Mouse (Mus musculus): ENCODE data around the gene Rab8b.
"Not testable (repeated sequence)": the region's sequence is repeated elsewhere in the genome, so short reads cannot be mapped to it uniquely, and the experiment has no call there.

Gene Rab8b

DNA sequence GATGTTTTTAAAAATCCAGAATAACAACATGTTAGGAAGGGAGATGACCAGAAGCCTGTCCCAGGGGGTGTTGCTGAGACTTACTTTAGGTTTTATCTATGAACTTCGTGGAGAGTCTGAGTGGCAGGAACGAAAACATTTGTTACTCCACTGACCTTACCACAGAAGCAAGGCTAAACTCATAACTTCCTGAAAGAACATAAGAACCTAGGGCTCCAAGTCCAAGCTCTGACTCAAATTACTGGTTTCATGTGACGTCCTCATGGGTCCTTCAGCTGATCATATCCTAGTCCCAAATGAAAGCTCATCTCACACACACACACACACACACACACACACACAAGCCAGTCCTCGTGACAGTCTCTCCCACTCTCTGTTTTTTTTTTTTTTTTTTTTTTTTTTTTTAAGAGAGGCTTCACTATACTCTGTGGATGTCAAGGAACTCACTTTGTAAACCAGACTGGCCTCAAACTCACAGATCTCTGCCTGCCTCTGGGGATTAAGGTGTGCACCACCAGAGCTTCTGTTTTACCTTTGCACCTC, 87.0 kb downstream of the Rab8b start:
- no peak for DNase-seq

DNA sequence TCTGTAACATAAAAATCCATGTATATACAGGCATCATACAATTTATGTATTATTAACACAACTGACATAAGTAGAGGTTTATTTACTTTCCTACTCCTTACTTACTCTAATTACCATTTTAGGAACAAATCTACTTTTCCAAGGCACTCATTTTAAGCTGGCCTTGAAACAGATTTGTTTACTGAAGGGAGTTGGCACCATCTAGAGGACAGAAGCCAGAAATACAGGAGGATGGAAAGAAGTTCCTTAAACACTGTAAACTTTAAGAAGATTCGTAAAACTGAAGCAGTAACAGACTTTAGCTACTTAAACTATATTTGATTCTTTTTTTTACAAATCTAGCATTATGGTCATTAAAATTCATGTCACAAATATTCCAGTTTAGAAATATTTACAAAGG, 93.5 kb downstream of the Rab8b start:
- DNase-seq: no peak

DNA sequence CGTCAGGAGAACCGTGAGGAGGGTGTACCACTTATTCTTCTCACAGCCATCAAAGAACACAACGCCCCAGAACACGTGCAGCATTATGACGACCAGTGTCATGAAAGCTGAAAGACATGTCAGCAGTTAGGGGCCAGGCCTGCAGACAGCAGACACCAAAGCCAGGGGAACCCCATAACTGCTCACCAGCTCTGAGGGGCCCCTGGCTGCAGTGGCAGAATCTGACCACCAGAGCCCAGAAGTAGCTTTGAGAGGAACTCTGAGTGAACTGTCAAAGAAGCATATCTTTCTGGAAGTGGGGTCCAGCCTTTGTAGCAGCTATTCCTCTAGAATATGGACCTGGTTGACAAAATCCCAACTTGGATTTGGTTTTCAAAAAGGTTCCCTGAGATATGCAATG, 97.2 kb downstream of the Rab8b start:
- not testable (repeated sequence) for DNase-seq

DNA sequence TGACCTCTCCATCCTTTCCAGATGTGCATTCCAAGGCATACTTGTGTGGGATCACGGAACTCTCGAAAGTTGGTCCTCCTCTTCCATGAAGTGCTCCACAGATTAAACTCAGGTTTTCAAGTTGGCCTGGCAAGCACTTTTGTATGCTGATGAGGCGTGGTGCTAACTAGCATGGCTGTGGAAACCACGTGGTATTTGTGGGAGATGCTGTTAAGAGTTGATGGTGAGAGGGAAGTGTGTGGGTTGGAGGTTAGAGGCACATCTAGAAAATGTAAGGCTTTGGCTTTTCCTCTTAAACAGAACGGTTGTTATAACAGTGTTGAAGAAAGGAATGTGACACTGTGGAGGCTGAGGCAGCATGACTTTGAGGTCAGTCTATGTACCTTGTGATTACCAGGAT, 98.5 kb downstream of the Rab8b start:
- DNase-seq: no peak

DNA sequence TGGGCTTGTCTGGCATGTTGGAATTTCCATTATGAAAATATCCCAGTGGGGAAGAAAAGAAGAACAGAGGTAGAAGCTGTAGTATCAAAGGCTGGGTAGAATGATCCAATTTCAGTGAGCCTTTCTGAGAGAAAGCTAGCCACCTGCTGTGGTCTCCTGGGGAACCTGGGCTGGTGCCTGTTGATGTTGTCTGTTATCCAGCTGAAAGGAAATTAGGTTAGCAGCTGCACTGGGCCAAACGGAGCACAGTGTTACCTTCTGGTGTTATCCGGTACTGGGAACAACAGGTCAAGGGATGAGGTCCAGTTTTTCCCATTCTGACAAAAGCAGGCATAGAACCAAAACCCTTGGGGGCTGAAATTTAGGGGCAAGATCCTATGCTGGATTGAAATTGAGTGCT, 106.1 kb downstream of the Rab8b start:
- no peak for DNase-seq

DNA sequence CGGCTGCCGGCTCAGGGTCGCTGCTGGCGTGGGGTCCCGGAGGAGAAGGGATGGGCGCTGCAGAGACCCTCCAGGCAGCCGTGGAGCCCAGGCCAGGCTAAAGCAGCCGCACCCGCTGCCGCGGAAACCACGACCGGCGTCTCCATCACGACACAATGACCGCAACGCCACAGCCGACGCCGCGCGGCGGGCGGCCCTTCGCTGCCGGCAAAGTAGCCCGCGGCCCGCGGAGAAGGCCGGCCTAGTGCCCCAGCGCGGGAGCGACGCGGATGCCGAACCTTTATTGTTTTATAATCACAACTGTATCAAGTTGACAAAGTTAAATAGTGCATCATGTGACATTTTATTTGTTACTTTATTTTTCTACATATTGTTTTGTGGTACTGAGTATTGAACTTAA, 113.5 kb downstream of the Rab8b start:
- not testable (repeated sequence) for DNase-seq

DNA sequence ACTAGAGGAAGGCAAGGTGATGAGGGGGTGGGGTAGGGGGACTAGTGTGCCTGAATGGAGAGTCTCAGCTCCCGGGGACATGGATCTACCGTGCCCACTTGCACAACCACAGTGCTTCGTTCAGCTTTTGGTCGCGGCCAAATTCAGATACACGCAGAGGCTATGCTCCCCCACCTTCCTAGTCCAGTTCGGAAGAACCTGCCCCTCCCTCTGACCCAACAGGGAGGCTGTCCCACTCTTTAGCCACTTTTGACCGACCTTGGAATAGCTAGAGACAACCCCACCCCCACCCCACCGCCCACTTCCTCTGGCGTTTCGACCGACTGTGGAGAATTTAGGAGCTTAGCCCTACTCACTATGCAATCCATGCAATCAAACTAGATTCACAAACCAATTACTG, 117.5 kb downstream of the Rab8b start:
- no peak for DNase-seq

DNA sequence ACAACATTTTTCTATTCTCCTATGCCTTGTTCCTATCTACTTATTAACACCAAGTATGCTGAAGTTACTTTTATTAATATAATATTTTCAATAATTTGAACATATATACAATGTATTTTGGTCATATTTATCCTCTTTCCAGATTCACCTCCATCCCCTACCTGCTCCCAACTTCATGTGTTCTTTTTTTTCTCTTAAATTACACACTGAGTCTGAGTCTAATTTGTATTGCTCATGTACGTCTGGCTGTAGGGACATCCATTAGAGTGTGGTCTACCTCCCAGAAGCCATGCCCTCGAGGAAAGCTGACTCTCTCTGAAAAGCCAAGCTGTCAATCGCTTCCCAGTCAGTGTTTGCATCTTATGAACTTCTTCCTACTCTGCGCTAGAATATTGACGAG, 122.7 kb downstream of the Rab8b start, which contains the start of gene Gm10647:
Gm10647 (plus strand) TSS at position 301 of the 400 bp plus-strand sequence.
- no peak for DNase-seq

DNA sequence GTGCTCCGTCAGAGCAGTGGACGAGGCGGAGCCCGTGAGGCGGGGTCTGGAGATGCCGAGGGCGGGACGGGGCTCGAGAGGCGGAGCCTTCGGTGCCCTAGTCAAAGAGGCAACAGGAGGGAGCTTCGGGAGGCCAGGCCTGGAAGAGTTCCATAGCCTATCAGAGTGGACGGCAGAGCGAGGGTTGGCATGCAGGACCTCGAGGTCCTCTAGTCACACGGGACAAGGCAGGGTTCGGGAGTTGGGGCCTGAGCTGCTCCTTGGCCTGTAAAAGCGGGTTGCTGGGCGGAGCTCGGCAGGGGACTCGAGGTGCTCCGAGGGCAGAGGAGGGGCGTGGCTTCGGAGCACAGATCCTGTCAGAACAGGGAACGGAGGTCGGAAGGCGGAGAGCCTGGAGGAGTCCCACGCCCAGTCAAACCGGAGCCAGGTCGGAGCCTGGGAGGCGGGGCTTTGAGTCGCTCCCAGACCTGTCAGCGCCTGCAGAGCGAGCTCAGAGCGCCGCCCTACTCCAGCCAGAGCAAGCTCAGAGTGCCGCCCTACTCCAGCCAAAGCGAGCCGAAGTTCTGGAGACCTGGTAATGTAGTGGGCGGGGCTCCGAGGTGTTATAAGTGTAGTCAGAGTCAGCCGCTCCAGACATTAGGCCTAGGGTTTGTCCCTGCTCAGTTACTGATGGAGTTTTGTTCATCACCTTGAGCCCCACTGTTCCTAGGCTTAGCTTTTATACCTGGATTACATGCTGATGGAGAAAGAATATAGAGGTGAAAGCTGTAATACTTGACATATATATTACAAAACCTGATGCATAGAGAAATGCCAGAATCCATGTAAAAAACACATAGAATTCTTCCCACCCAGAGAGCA, 123.8 kb downstream of the Rab8b start, which contains the start of gene Aph1b:
Aph1b (minus strand) TSS at position 27 of the 861 bp plus-strand sequence.
- peak; percentile 95 for DNase-seq

DNA sequence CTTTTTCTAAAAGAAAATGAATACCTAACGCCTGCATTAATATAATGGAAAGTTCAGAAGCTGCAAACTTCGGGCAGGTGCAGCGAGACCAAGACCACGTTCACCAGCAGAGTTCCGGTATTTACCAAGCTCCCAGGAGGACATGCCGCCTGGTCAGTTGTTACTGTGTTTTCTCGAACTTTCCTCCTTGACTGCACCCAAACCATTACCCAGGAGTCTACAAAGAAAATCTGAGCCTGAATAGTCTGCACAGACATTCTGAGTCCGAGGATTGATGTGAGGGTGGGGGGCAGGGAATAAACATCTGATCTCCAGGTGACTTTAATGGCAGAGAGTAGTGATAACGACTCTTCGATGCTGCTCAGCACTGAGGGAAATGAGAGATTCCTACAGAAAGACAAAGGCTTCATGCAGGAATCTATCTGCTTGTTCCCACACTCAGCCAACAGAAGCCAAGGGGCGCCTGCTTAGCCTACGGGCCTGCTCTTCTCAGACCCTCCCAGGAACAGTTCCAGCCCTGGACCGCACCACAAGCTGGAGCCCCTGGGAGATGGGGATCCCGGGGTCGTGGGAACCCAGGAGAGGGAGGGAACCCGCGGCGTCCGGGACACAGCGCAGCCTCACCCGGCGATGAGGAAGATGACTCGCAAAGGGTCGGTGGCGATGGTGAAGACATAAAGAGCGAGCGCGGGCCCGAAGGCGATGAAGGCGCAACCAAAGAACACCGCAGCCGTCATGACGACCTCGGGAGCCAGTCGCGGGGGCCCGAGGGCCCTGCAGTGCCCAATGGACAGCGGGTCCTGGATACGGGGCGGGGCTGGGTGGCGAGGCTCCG, 124.6 kb downstream of the Rab8b start:
- no peak for DNase-seq
